In genomic region chr5:22851572-22851971, GRCm38 (mm10) we compare ENCODE assay signal across 15 mouse cellular contexts.
DNase-seq lines count a peak whose midpoint lies in the region; ATAC-seq and TF ChIP-seq lines count a peak whose summit lies in the region.
"Had no signal": no experiment of that assay in that cellular context is flagged by ENCODE, and none has a peak within 500 bp of the region (broad histone marks: within the 10 kb centered on the region; RNA-seq: fewer than 3 reads in every experiment).

No protein-coding gene starts in this region.

- H3K9me3 ChIP-seq in midbrain, embryonic 15.5 days, result no peaks in the 10 kb centered on the region
- H3K9me3 ChIP-seq: embryonic facial prominence, embryonic 12.5 days; liver, embryonic 15.5 days had no signal

- 57% methylated on average over 14 of the region's 14 CpGs for WGBS in kidney, adult 2 months
- 62% methylated on average over 14 of the region's 14 CpGs for WGBS in midbrain, embryonic 15.5 days

- intact Hi-C loops in heart, postnatal 36 days (cut with DNase I), result no loop called here

- no peaks in the 10 kb centered on the region for H3K4me1 ChIP-seq in kidney, adult 2 months (ENCODE audit: control insufficient read depth, insufficient read depth, low read length)
- H3K4me1 ChIP-seq in midbrain, embryonic 15.5 days, result no peaks in the 10 kb centered on the region
- H3K4me1 ChIP-seq: embryonic facial prominence, embryonic 12.5 days; liver, embryonic 15.5 days had no signal

- no peak for ATAC-seq in midbrain, embryonic 15.5 days (replicated peaks)
- ATAC-seq: forebrain, postnatal 0 days had no signal

- TF ChIP-seq CTCF in kidney, adult 2 months (conservative IDR thresholded peaks at IDR 0.05; ENCODE audit: insufficient read depth, insufficient read length, low read depth, low read length), result no peak

- no peak overlapping the region for H3K4me2 ChIP-seq in midbrain, embryonic 15.5 days
- H3K4me2 ChIP-seq: embryonic facial prominence, embryonic 12.5 days; liver, embryonic 15.5 days had no signal

- H3K4me3 ChIP-seq in kidney, adult 2 months (ENCODE audit: insufficient read depth, low read depth, low read length), result no peak overlapping the region
- no peak overlapping the region for H3K4me3 ChIP-seq in midbrain, embryonic 15.5 days
- H3K4me3 ChIP-seq: embryonic facial prominence, embryonic 12.5 days; liver, embryonic 15.5 days had no signal

- no peak overlapping the region for H3K9ac ChIP-seq in midbrain, embryonic 15.5 days
- H3K9ac ChIP-seq: embryonic facial prominence, embryonic 12.5 days; forebrain, postnatal 0 days; liver, embryonic 15.5 days had no signal

- no peaks in the 10 kb centered on the region for H3K36me3 ChIP-seq in kidney, adult 2 months (ENCODE audit: control insufficient read depth, insufficient read depth, low read length)
- H3K36me3 ChIP-seq in midbrain, embryonic 15.5 days (replicated peaks), result no peaks in the 10 kb centered on the region
- H3K36me3 ChIP-seq: embryonic facial prominence, embryonic 12.5 days; liver, embryonic 15.5 days had no signal

- H3K27me3 ChIP-seq in kidney, adult 2 months (replicated peaks; ENCODE audit: control insufficient read depth, insufficient read depth, low read length), result no peaks in the 10 kb centered on the region
- H3K27me3 ChIP-seq in midbrain, embryonic 15.5 days (replicated peaks), result no peaks in the 10 kb centered on the region
- H3K27me3 ChIP-seq: embryonic facial prominence, embryonic 12.5 days; liver, embryonic 15.5 days had no signal

- no peak for TF ChIP-seq POLR2A in kidney, adult 2 months (IDR thresholded peaks at IDR 0.05; ENCODE audit: low read depth, low read length)

- H3K27ac ChIP-seq in kidney, adult 2 months (ENCODE audit: insufficient read depth, low read depth, low read length), result no peak overlapping the region
- no peak overlapping the region for H3K27ac ChIP-seq in midbrain, embryonic 15.5 days
- H3K27ac ChIP-seq: embryonic facial prominence, embryonic 12.5 days; kidney, postnatal 0 days; liver, embryonic 15.5 days had no signal

- peak; percentile 5 for DNase-seq in kidney, adult 2 months
- no peak for DNase-seq in kidney, adult 9 months
- DNase-seq in heart, adult 18-20 months, result peak; percentile 40 to 61
- peak; percentile 6 to 17 for DNase-seq in heart, postnatal 36 days
- peak; percentile 22 to 66 for DNase-seq in lung, postnatal 4 days
- no peak for DNase-seq in adrenal gland, postnatal 4 days (ENCODE audit: low spot score in 2 of 2)
- DNase-seq in adrenal gland, postnatal 36 days, result no peak
- DNase-seq: adrenal gland, postnatal 10 days; B cell, adult 2 months; forebrain, postnatal 0 days; midbrain, embryonic 14.5 days had no signal

Comparison
In these comparisons a context has a peak if more than half of its experiments do, and no peak if none do; other contexts are left out.
1. DNase-seq: peak in kidney, adult 2 months (single experiment), heart, adult 18-20 months (2 of 2), heart, postnatal 36 days (2 of 2) and lung, postnatal 4 days (2 of 2); none in kidney, adult 9 months (single experiment), adrenal gland, postnatal 4 days (0 of 2) and adrenal gland, postnatal 36 days (0 of 2).